Mouse (Mus musculus): ENCODE measurements around the gene 3110082I17Rik. TPM values are rescaled to one million over a fixed set of nuclear protein-coding genes. Genes with fewer than 3 reads are reported as not detected.

The 3110082I17Rik gene
- total RNA-seq, 2 experiments from 2014 or later = 16.6 to 17.6 TPM

- intact Hi-C loops (cut with DNase I) = no loop called here
- peak in 1 of 2 experiments; percentile 47 for DNase-seq (ENCODE audit: low spot score in 2 of 2)
These were observed 136.9 kb downstream of the 3110082I17Rik start for GRCm38 (mm10) chr5:139323260-139323924.

GRCm38 (mm10) chr5:139321331-139321730 is 139.0 kb downstream of the 3110082I17Rik start:
- DNase-seq (ENCODE audit: low spot score in 2 of 2) = peak in 1 of 2 experiments; percentile 66
- intact Hi-C loops (cut with DNase I) = no loop called here

- DNase-seq (ENCODE audit: low spot score in 2 of 2) = no peak
- intact Hi-C loops (cut with DNase I) = no loop called here
These were observed 139.9 kb downstream of the 3110082I17Rik start for GRCm38 (mm10) chr5:139320424-139320823.

GRCm38 (mm10) chr5:139317751-139318504 is 142.4 kb downstream of the 3110082I17Rik start:
- intact Hi-C loops (cut with DNase I) = no loop called here
- DNase-seq (ENCODE audit: low spot score in 2 of 2) = peak; percentile 76 to 82

GRCm38 (mm10) chr5:139316982-139317675 is 143.2 kb downstream of the 3110082I17Rik start:
- intact Hi-C loops (cut with DNase I) = no loop called here
- no peak for DNase-seq (ENCODE audit: low spot score in 2 of 2)

- intact Hi-C loops (cut with DNase I) = no loop called here
- DNase-seq (ENCODE audit: low spot score in 2 of 2) = no peak
These were observed 145.2 kb downstream of the 3110082I17Rik start for GRCm38 (mm10) chr5:139314941-139315642.

- intact Hi-C loops (cut with DNase I) = no loop called here
- no peak for DNase-seq (ENCODE audit: low spot score in 2 of 2)
These were observed 146.8 kb downstream of the 3110082I17Rik start for GRCm38 (mm10) chr5:139313536-139313935.

GRCm38 (mm10) chr5:139311822-139312221 is 148.5 kb downstream of the 3110082I17Rik start:
- DNase-seq (ENCODE audit: low spot score in 2 of 2) = no peak
- intact Hi-C loops (cut with DNase I) = no loop called here

GRCm38 (mm10) chr5:139310477-139310876 is 149.8 kb downstream of the 3110082I17Rik start:
- no peak for DNase-seq (ENCODE audit: low spot score in 2 of 2)
- intact Hi-C loops (cut with DNase I) = no loop called here

GRCm38 (mm10) chr5:139309946-139310345 is 150.4 kb downstream of the 3110082I17Rik start:
- intact Hi-C loops (cut with DNase I) = no loop called here

More at GRCm38 (mm10) chr5:139309946-139310345, 150.4 kb downstream of the 3110082I17Rik start:
- DNase-seq (ENCODE audit: low spot score in 2 of 2) = no peak

Small RNAs within 50 kb of the gene (microRNA-seq; reads per million reads assigned to microRNA genes)
- gene Mir339 = 353 to 408 reads per million in 2 experiments

Other genes with a start within 250 kb of the 3110082I17Rik start
- 10 to 100 TPM; 47.6 to 55.7 TPM for gene Get4, start 208.2 kb downstream of the 3110082I17Rik start, total RNA-seq (2021)
- 100 to 1,000 TPM; 360 to 394 TPM for gene Adap1, start 134.9 kb downstream of the 3110082I17Rik start, total RNA-seq (2021)
- gene Cox19, start 109.1 kb downstream of the 3110082I17Rik start, total RNA-seq (2021) = 10 to 100 TPM; 79.8 to 82.2 TPM
- gene Cyp2w1, start 107.9 kb downstream of the 3110082I17Rik start, total RNA-seq (2021) = not detected
- gene Gpr146, start 82.8 kb downstream of the 3110082I17Rik start, total RNA-seq (2021) = 10 to 100 TPM; 11.0 to 11.3 TPM
- under 1 TPM in 1 of 2 experiments, not detected in 1; 0.23 TPM for gene C130050O18Rik, start 55.2 kb downstream of the 3110082I17Rik start, total RNA-seq (2021)
- 1 to 10 TPM; 4.4 to 4.7 TPM for gene Gper1, start 37.4 kb downstream of the 3110082I17Rik start, total RNA-seq (2021)
- 10 to 100 TPM; 83.3 to 95.8 TPM for gene Zfand2a, start 24.0 kb upstream of the 3110082I17Rik start, total RNA-seq (2021)
- gene Uncx, start 83.0 kb upstream of the 3110082I17Rik start, total RNA-seq (2021) = under 1 TPM in 1 of 2 experiments, not detected in 1; 0.48 TPM